Mouse (Mus musculus): ENCODE data around the gene Fhod1.
"Not testable (repeated sequence)": the region's sequence is repeated elsewhere in the genome, so short reads cannot be mapped to it uniquely, and the experiment has no call there.

The Fhod1 gene

DNA sequence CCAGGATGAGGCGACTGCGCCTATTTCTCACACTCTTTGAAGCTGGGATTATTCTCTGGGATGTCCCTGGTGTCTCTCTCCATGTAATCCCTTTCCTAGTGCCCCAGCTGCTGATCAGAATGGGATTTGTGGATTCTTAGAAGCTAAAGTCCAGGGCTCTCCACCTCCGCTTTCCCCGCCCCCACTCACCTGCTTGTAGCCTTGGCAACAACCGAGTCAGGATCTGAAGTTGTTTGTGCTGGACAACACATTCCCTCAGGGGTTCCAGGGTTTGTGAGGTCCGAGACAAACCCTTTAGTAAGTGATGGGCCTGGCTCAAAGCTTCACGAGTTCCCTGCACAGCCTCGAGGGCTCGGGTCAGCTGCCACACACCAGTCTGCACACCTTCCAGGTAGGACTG lies 53.0 kb downstream of the Fhod1 start:
- no peak for DNase-seq

DNA sequence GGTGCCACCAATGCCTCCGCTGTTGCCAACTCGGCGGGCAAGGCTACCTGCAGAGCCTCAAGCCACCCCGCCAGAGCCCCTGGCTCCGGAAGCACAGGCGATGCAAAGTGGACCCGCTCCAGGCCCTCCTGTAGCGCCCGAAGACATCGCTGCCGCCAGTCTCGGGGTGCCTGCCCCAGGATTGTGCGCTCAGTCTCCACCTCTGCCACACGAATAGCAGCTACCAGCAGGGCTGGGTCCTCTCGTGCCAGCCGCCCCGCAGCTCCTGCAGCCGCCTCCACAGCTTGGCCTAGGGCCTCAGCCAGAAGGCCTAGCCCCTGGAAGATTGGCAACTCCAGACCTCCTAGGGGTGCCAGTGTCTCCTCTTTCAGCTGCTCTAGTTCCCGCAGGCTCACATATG lies 54.3 kb downstream of the Fhod1 start:
- no peak for DNase-seq

DNA sequence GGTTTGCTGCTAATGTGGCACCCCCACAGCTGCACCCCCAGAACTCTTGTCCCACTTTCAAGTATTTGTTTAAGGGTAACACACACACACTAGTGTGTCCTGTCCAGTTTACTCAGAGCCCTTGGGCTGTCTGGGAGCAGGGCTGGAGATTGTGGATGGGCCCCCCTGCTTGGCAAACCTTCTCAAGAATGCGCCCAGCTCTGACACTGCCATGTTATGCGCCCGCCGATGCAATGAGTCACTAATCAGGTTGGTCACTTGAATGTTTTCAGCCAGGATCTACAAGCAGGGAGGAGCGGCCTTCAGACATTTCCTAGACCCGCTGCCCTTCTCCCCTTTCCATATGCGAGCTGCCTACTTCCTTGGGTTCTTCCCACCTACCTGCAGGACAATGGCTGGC lies 55.3 kb downstream of the Fhod1 start:
- no peak for DNase-seq

DNA sequence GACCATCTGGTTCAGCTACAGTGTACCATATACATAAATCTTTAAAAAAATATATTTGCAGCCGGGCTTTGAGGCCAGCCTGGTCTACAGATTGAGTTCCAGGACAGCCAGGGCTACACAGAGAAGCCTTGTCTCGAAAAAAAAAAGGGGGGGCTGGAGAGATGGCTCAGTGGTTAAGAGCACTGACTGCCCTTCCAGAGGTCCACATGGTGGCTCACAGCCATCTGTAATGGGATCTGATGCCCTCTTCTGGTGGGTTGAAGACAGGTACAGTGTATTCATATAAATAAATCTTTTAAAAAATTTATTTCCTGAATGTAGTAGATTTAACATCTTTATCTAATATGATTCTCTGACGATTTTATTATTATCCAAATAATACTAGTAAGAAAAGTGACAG lies 56.0 kb downstream of the Fhod1 start:
- DNase-seq: not testable (repeated sequence)

GRCm38 (mm10) chr8:105291364-105291763 lies 56.4 kb downstream of the Fhod1 start:
- not testable (repeated sequence) for DNase-seq

GRCm38 (mm10) chr8:105290554-105291314 lies 57.0 kb downstream of the Fhod1 start:
- peak; percentile 92 for DNase-seq

- no peak for DNase-seq
Measured at GRCm38 (mm10) chr8:105289805-105290460, 57.8 kb downstream of the Fhod1 start, which contains the start of gene 4931428F04Rik. Gene 4931428F04Rik, minus strand, starts transcription at chr8:105289864.

DNA sequence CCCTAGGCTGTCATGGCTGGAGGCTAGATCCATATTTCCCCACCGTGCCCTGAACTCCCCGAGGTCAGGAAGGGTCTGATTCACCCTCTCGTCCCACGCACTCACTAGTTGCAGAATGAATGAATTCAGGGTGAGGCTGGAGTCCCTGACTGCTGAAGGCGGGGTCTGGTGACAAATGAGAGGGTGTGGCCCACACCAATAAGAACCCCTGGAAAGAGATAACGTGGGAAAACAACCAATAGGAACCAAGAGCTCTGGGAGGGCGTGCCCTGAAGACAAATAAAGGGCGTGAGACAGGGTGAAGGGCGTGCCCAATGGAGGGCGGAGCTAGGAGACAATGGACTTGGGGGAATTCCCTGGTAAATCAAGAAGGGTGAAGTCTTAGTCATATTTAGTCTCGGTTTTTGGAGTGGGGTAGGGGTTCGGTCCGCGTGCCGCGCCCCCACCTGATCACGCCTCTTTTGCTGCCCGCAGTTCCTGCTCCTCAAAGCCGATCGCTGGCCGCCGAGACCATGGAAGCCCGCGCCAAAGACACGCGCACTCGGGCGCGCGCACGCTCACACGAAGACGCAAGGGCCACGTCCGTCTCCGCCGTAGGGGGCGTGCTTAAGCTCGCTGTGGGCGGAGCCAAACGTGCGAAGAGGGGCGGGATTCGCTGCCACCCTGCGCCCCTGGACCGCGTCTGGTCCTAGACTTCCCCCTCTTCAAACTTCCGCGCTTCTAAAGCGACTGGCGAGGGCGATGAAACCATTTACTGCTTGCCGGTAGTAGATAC lies 58.6 kb downstream of the Fhod1 start:
- DNase-seq: peak; percentile 91

- no peak for DNase-seq
Measured at GRCm38 (mm10) chr8:105288231-105288630, 59.5 kb downstream of the Fhod1 start.

DNA sequence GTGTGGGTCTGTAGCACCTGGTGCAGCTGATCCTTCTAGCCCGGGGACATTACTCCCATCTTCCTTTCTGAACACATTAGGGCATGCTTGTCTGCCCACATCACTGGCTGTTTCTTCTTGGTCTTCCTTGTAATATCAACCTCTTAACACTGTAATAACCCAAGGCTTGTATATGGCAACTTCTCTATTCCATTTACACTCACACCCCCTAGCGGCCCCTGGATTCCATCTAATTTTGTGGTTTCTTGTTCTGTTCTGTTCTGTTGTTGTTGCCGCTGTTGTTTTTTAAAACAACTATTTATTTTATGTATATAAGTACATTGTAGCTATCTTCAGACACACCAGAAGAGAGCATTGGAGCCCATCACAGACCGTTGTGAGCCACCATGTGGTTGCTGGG lies 60.8 kb downstream of the Fhod1 start:
- no peak for DNase-seq

DNA sequence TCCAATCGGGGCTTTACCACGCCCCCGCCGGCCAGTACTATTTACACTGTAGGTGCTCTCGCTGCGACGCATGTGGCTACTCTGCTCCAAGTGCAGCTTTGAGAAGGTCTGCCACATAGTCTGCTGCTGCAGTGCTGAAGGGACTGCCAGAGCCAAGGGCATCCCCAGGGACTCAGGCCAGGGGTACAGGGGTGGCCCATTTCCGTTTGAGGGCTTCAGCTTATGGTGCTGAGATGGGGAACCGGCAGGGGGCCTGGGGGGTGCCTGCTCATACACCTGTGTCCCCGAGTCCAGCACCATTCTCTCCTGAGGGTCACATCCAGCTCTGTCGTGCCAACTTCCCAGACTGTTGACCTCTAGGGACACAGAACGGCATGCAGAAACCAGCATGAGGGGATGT lies 62.2 kb downstream of the Fhod1 start:
- no peak for DNase-seq

DNA sequence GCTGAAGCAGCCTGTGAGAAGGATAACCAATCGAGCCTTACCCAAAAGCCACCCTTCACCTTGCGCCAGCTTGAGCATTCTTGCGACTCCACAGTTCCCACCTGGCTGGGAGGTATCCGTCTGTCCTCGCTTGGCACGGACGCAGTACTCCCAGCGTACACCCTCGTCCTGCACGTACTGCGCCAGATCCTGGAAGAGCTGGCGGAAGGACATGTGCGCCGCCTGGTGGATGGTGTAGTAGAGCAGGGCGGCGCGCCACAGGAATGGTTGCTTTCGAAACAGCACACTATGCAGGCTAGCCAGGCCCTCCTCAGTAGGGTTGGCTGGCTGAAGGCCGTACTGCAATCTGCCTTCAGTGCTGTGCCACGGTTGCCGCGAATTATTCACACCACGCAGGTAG lies 64.7 kb downstream of the Fhod1 start:
- DNase-seq: no peak

DNA sequence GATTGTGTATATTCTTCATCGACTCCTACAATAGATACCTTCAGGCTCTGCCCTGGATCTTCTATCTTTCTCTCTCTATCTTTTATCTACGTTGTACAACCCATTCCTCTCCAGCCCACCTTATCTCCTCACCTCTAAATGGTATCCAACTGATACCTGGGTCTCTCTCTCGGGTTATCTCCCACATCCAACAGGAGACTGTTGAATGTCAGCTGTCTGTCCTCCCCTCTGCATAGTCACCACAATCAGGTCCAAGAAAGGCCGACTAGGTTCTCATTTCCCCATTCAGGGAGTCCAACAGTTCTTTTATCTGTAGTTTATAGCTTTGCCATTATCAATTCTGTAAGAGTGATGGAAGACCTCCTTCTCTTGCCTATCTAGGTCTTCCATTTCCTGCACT lies 65.5 kb downstream of the Fhod1 start:
- DNase-seq: no peak

DNA sequence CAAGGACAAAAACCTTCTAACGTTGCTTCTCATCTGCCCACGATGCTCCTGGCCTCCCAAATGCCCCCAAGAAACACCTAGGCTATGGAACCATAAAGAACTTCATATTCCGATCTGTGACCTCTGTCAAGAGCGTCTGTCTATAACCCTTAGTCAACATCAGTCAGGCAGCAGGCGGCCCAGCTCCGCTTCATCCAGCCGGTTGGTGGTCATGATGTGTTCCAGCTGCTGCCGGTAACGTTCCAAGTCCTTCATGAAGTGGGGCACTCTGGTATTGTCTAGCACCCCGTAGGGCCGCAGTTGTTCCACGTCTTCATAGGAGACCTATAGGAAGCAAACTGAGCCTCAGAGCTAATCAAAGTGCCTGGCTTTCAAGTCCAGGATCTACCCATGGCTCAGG lies 65.9 kb downstream of the Fhod1 start:
- DNase-seq: no peak

GRCm38 (mm10) chr8:105280567-105280966 lies 67.2 kb downstream of the Fhod1 start:
- no peak for DNase-seq
